Mouse (Mus musculus) cerebellum, adult 2 months (tissue): ENCODE measurements around the gene Bcor. TPM values are rescaled to one million over a fixed set of nuclear protein-coding genes. Genes with fewer than 3 reads are reported as not detected.
A peak's percentile ranks its signal among the peaks of the same experiment; 100 is the strongest.

Source experiments
- DNase-seq, 2 experiments: peaks; one replicate each; pipeline ENCODE4 v3.0.0; 2021
- H3K27ac ChIP-seq: fragments of 200-500 bp; 2 replicates; pipeline ENCODE4 v1.5.1; 2012; ENCODE audit warnings: low read length, control low read depth, inconsistent platforms; ENCODE audit not compliant: insufficient read depth
- H3K27me3 ChIP-seq: fragments of 200-500 bp; 2 replicates; pipeline ENCODE4 v1.6.1; 2012; ENCODE audit warnings: inconsistent platforms, mild to moderate bottlenecking, low read length, moderate library complexity; ENCODE audit not compliant: control insufficient read depth, insufficient read depth
- H3K4me1 ChIP-seq: fragments of 200-500 bp; 2 replicates; pipeline ENCODE4 v1.6.1; 2011; ENCODE audit warnings: low read length; ENCODE audit not compliant: control insufficient read depth, insufficient read depth
- H3K4me3 ChIP-seq: fragments of 200-500 bp; replicated peaks from 2 replicates; pipeline ENCODE3; 2011; ENCODE audit warnings: mild to moderate bottlenecking, low read depth, low read length, control low read depth; ENCODE audit not compliant: insufficient read depth
- CTCF ChIP-seq: fragments of 200-500 bp; IDR thresholded peaks from 2 replicates; pipeline ENCODE4 v1.5.1; 2011; ENCODE audit warnings: low read depth, mild to moderate bottlenecking, control low read depth, low read length, moderate library complexity, borderline replicate concordance; ENCODE audit not compliant: insufficient read depth
- POLR2A ChIP-seq: fragments of 200-500 bp; IDR thresholded peaks from 2 replicates; pipeline ENCODE4 v1.6.1; 2011; ENCODE audit warnings: low read length, control low read depth, borderline replicate concordance; ENCODE audit not compliant: insufficient read depth
- WGBS: fragments of 180-500 bp; shearing (Covaris S2); methylation state at CpG from one replicate; pipeline ENCODE4 v1.1.7; 2018; 5-methylcytosine and 5-hydroxymethylcytosine counted together
- polyA plus RNA-seq: library from polyadenylated mRNA; depleted of rRNA; stranded (reverse); fragments of >200 nt; gene quantifications from 2 replicates; pipeline ENCODE4 v1.2.3, GENCODE M21; 2012

Gene Bcor
- polyA plus RNA-seq, 1 experiment: 12.9 TPM

DNA sequence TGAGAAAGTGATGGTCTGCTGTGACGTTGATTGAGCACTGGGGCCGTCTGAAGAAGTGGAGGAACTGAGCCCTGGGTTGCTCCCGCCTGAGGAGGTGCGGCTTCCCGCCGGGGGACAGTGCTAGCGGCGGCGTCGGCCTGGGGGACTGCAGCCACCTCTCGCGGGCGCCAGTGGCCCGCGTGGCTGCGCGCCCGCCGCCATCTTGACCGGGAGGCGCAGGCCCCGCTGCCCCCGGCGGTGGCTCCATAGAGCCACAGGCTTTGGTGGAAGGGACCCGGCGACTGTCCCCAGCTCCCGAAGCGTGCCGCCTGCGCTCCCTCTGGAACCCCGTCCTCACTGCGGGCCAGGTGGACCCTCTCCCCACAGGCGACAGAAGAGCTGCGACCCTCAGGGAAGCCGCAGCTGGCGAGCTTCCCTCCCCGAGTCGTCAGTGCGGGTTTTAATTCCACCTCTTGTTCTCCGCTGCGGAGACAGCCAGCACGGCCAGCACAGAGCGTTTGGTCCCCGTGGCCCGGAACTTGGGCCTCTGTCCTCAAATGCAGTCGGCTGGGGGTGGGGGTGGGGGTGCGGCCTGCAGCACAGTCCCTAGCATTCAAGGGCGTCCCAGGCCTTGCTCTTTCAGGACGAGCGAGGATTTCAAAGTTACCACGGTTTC is 19.9 kb downstream of the Bcor start:
- Histone ChIP-seq H3K4me1 (no peaks in the 10 kb centered on the region), H3K27me3 (no peaks in the 10 kb centered on the region), H3K27ac (no peak overlapping the region), H3K4me3 (peak overlapping the region; percentile 34)
- DNase-seq: no peak
- no peak for TF ChIP-seq POLR2A
- TF ChIP-seq CTCF: no peak
- 11% methylated on average over 43 of the region's 51 CpGs for WGBS

DNA sequence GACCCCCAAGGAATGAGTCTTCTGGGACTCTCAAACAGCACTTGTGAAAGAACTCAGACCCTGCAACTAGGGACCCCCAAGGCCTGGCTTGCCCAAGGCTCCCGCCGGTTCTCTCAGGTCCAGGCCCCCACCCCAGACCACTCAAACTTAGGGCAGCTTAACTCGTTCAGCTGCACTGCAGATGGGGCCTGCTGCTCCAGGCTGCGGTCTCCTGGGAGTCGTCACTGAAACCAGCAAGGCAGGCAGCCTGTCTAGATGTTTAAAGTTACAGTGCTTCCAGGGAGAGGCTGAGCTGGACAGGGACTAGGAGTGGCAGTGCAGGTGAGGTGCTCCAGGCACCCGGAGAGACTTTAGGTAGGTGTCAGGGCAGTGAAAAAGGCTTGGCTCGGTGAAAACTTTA is 21.9 kb downstream of the Bcor start:
- TF ChIP-seq POLR2A (no peak), CTCF (no peak)
- 75% methylated on average over 7 of the region's 7 CpGs for WGBS

GRCm38 (mm10) chrX:12137121-12137521 is 23.0 kb downstream of the Bcor start:
- H3K4me3 ChIP-seq: no peak overlapping the region
- no peak overlapping the region for H3K27ac ChIP-seq
- WGBS: 47% methylated on average over 25 of the region's 25 CpGs
- no peak for DNase-seq
- H3K4me1 ChIP-seq: peaks cover 4% of the 10 kb centered on the region; the same call in 1 of the 2 replicates
- no peaks in the 10 kb centered on the region for H3K27me3 ChIP-seq
- TF ChIP-seq POLR2A: no peak
- no peak for TF ChIP-seq CTCF

More for the DNA sequence above, 21.9 kb downstream of the Bcor start:
- no peak for DNase-seq
- H3K27me3 ChIP-seq: no peaks in the 10 kb centered on the region
- H3K27ac ChIP-seq: no peak overlapping the region
- H3K4me1 ChIP-seq: peaks cover 4% of the 10 kb centered on the region; the same call in 1 of the 2 replicates
- H3K4me3 ChIP-seq: no peak overlapping the region

DNA sequence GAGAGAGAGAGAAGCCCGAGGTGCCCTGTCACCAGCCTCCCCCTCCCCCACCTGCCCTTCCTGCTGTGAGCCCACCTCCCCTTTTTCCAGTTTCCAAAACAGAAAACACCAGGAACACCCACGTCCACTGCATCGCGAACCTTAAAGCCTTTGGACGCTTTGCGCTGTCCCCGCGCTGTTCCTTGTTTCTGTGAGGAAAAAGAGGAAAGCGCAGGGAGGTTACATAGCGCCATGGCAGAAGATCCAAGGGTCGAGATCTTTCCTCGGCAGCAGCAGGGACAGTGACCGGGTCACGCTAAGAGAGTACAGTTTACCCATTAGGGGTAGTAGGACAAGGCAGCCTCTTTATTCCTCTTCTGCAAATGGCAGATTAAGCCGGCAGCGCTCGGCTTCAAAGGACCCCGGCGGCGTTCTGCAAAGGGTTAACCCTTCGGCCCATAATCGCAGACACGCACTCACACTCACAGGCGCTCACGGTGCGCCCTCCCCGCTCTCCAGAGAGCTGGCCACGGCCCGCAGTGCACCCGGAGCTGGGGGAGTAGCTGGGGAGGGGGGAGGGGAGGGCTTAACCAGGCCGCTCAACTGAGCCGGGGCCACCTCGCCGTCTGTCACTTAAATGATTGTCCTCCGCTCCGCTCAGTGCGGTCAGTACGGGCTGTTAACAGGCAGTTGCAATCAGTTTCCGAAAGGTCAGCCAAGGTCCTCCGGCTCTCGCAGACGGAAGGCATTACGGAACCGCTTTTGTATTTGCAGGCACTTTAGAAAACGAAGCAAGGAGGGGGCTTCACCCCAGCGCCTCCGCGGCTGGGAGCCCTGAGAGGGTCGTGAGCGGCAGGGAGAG is 23.7 kb downstream of the Bcor start:
- Histone ChIP-seq H3K4me1 (peaks cover 4% of the 10 kb centered on the region; the same call in 1 of the 2 replicates), H3K4me3 (peak overlapping the region; percentile 57), H3K27ac (no peak overlapping the region), H3K27me3 (no peaks in the 10 kb centered on the region)
- TF ChIP-seq POLR2A (no peak), CTCF (no peak)
- peak in 1 of 2 experiments; percentile 40 for DNase-seq
- 2% methylated on average over 50 of the region's 50 CpGs for WGBS

DNA sequence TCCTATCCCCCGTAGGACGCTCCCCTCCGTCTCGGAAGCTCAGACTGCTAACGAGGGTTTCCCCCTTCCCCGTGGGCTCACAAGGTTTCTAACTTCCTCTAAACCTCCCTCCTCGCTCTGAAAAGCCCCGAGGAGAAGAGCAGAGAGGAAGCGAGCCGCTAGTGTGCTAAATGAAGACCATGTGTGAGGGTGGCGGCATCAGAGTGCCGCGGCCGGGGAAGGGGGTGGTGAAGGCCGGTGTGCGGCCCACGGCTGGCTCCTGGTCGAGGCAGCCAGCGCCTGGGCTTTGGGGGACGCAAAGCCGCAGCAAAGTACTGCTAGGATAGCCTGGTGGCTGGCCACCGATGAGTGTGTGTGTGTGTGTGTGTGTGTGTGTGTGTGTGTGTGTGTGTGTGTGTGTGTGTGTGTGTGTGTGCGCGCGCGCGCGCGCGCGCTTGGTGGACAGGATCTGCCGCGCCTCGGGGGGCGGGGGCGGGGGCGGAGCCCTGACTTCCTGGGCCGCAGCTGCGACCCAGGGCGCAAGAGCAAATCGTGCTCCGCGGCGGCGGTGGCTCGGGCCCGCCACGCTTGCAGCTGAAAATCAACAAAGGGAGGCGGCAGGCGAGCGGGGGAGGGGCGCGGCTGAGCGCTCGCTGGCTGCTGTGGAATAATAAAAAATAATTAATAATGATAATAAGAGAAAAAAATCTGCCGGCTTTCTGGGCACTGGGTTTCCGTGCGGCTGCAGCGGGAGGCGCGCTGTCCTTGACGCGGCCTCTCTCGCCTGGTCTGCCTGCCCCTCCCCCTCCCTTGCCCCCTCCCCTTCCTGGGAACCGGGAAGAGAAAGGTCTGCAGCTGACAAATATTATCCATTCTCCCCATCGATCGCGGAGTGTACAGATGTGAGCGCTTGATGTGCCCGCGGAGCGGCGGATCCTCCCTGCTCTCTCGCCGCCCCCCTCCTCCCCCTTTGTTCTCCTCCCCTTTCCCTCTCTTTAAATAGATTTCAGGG is 24.7 kb downstream of the Bcor start:
- H3K27me3 ChIP-seq: no peaks in the 10 kb centered on the region
- TF ChIP-seq CTCF: no peak
- no peak for TF ChIP-seq POLR2A
- 3% methylated on average over 47 of the region's 75 CpGs for WGBS

GRCm38 (mm10) chrX:12134541-12134940 is 25.6 kb downstream of the Bcor start:
- Histone ChIP-seq H3K27ac (no peak overlapping the region), H3K4me3 (peak overlapping the region; percentile 25), H3K4me1 (peaks cover 4% of the 10 kb centered on the region; the same call in 1 of the 2 replicates), H3K27me3 (no peaks in the 10 kb centered on the region)
- DNase-seq: peak in 1 of 2 experiments; percentile 51
- 4% methylated on average over 19 of the region's 19 CpGs for WGBS
- TF ChIP-seq POLR2A: no peak
- peak; percentile 36; the same call in 1 of the 2 replicates for TF ChIP-seq CTCF

More for the DNA sequence above, 24.7 kb downstream of the Bcor start:
- Histone ChIP-seq H3K4me3 (peak overlapping the region; percentile 47), H3K27ac (no peak overlapping the region), H3K4me1 (peaks cover 4% of the 10 kb centered on the region; the same call in 1 of the 2 replicates)
- DNase-seq: peak in 1 of 2 experiments; percentile 50

DNA sequence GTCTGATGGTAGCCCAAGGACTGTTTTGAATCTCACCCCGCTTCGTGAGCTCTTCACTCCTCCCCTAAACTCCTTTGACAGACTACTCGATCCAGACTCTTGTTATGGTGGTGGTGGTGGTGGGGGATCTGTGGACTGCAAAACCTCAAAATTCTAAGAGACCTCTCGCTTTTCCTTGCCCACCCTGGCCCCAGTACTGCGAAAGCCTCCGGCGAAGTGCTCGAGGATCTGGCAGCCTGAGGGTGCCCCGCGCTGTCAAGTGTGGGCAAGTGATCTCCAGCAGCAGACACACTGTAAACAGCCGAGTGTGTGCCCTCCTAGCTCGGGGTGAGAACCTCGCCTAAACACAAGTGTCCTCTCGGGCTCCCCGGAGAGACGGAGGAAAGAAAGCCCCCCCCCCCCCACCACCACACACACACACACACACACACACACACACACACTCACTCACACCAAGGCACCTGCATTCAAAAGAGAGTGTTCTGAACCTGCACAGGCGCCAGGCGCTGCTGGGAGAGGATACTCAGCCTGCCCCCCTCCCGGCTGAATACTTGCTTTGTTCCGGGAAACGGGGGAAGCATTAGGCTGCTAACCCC is 26.2 kb downstream of the Bcor start:
- peak in 1 of 2 experiments; percentile 23 for DNase-seq
- TF ChIP-seq CTCF: no peak
- TF ChIP-seq POLR2A: no peak
- Histone ChIP-seq H3K4me1 (peaks cover 4% of the 10 kb centered on the region; the same call in 1 of the 2 replicates), H3K4me3 (no peak overlapping the region), H3K27me3 (no peaks in the 10 kb centered on the region), H3K27ac (no peak overlapping the region)
- WGBS: 8% methylated on average over 21 of the region's 21 CpGs
